Mouse (Mus musculus) gastrocnemius, postnatal 10 days (tissue): ENCODE data around the gene Mtx1. TPM values are rescaled to one million over a fixed set of nuclear protein-coding genes. Genes with fewer than 3 reads are reported as not detected.

ENCODE experiments used
- DNase-seq: peaks from one replicate; pipeline ENCODE4 v3.0.0; 2021; ENCODE audit warnings: mixed read lengths
- long read RNA-seq, 2 experiments: library from polyadenylated mRNA; stranded (forward); transcript quantifications; one replicate each; pipeline ENCODE4 v2.0.0; 2021
- total RNA-seq, 2 experiments: library from RNA; stranded (reverse); gene quantifications; 2 replicates each; pipeline ENCODE4 v1.2.3; 2021

The Mtx1 gene
- total RNA-seq, result 10 to 100 TPM; 55.2 to 57.3 TPM
- long read RNA-seq, experiment 1, transcript Mtx1-201 (8 exons, 1,617 nt), result major isoform, 16 of 26 reads
- long read RNA-seq, experiment 1, partial matches to known transcripts, result 5 of 26 reads
- long read RNA-seq, experiment 1, other reads (novel, unspliced or antisense), result 4 of 26 reads
- long read RNA-seq, experiment 2, transcript Mtx1-201 (8 exons, 1,617 nt), result major isoform, 13 of 19 reads
- long read RNA-seq, experiment 2, partial matches to known transcripts, result 3 of 19 reads
- long read RNA-seq, experiment 2, other reads (novel, unspliced or antisense), result 2 of 19 reads

DNA sequence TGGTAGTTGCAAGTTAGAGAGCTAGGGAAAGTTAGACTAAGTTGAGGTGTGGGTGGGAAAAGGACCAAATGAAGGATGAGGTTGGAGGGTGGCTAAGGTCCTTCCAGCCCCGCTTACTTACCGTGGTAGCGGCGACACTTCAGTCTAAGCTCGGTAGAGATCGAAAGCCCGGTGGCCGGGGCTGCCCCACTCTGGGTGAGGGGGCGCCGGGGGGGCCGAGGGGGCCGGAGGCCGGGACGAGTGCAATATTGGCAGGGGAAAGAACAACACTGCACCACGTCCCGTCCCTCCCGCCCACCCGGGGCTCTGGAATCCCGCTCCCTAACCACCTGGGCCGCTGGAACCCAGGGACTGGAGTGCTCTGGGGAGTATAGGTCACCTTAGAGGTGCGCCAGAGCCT lies at the start of gene Mtx1:
Gene Mtx1, minus strand, starts transcription at position 189 of the 400 bp plus-strand sequence.
- no peak for DNase-seq

DNA sequence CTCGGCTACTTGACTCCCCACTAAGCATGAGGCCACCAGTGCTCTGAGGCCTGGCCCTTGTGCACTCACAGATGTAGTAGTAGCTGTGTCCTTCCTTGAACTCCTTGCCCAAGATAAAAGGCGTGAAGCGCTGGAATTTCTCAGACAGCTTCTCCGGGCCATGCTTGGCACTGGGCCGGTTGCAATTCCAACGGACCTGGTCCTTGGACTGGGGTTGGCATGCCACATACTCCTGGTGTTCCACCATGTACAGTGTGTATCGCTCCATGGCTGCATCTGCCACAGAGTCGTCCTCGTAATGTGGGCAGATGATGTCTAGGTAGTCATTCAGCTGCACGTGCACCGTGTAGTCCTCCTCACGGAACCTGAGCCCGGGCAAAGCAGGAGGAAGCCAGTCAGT lies 49.2 kb upstream of the Mtx1 start:
- DNase-seq, result no peak

DNA sequence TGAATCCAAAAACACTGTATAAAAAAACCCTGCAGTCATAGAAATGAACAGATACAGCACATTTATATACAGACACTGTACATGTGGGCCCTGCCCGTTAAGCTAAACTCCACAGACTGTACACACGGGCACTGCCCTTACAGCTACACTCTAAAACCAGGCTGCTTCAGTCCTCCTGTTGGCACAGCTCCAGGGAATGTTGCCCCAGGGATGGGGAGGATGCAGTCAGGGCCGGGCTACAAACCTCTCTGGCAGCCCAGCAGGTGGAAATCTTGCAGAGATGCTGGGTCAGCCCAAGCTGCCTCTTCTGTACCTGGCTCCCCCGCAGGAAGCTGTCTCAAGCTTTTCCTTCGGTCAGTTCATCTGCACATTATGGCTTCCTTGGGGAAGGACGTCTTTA lies 44.9 kb upstream of the Mtx1 start:
- peak; percentile 29 for DNase-seq

DNA sequence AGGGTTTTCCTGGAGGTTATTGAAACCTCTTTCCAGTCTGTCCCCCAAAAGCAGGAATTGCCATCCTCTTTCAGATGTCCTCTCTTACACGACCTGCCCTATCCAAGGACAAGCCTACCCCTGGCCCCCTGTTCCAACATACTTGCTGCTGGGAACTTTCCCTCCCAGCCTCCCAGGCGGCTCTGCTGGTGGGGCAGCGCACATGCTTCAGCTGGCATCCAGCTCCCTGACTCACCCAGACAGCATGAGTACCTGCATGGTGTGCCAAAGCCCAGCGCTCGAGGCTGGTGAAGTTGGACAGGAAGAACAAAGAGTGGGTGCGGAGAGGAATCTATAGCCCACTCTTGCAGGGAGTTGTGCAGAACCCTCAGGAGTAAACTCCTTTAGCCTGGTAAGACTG lies 44.0 kb upstream of the Mtx1 start:
- peak; percentile 41 for DNase-seq

DNA sequence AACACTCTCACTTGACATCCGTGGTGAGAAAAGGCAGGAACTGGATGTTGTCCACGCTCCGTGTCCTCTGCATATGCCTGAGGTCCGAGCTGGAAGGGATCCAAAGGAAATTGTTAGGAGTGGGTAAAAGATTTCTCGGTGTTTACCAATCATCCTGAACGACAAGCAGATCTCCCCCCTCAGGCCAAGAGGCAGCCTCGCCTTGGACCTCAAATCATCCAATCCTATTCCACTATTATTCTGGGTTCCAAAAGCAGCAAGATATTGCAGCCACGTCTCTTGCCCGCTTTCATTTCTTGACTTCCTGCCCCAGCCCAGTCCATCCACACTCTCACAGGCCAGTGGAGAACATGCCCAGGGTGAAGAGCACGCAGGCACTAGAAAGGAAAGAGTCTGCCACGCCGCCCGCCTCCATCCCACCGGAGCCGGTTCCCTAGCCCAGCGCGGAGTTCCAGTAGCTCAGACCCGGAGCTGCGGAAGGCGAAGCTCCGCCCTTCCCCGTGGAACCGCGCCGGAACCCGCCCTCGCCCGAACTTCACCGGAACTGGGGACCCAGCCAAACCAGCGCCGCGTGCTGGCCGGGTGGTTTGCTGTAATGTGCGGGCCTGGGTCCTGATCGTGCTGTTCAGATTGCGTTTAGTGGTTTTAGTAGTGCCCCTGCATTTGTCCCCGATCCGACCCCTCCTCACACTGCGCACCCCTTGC lies 43.3 kb upstream of the Mtx1 start, which contains the start of gene Slc50a1:
Gene Slc50a1, minus strand, starts transcription at position 520 of the 705 bp plus-strand sequence.
- peak; percentile 94 for DNase-seq

DNA sequence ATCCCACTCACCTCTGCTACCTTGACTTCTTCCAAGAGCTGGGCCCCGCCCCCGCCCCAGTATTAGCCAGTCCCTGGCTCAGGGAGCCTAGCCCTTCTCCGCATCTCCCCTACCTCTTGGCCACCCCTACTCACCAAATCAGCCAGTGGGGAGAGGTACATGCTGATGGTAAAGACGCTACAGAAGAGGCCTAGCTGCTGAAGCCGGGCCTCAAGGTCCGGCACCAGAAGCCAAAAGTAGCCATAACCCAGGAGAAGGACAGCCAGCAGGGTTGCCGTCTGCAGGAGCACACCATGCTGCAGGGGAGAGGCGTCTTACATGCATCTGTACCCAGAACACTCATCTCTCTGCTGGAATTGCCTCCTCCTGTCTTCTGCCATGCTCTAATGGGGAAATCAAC lies 42.0 kb upstream of the Mtx1 start:
- no peak for DNase-seq

DNA sequence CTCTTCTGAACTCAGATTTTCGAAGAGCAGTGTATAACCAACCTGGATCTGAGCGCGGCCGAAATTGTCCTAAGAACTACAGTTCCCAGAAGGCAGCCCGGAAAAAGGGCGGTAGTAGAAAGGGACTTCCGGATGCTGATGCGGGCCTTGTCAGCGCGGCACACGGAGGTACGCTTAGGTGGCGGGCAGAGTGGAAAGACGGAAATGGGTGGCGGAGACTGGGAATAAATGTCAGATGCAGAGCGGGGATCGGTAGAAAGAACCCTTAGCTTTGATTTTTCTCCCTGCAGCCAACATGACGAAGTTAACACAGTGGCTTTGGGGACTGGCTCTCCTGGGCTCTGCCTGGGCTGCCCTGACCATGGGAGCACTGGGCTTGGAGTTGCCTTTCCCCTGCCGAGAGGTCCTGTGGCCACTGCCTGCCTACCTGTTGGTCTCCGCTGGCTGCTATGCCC lies 39.6 kb upstream of the Mtx1 start:
- peak; percentile 67 for DNase-seq

DNA sequence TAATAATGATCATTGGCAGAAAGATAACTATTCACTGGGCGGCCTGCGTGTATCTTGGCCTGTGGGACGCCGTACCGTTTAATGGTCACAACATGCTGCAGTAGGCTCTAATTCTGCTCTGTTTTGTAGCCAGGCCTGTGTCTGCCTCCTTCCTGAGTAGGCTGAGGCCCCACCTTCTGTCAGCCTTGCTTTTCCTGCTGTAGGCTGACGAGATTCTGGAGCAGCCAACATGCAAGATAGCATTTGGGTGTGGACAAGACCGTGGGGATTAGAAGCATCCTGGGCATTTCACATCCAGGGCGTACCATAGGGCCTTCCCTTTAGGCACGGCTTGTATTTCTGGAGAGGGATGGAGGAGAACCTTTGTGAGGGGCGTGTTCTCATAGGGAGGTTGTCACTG lies 35.5 kb upstream of the Mtx1 start:
- DNase-seq, result no peak

DNA sequence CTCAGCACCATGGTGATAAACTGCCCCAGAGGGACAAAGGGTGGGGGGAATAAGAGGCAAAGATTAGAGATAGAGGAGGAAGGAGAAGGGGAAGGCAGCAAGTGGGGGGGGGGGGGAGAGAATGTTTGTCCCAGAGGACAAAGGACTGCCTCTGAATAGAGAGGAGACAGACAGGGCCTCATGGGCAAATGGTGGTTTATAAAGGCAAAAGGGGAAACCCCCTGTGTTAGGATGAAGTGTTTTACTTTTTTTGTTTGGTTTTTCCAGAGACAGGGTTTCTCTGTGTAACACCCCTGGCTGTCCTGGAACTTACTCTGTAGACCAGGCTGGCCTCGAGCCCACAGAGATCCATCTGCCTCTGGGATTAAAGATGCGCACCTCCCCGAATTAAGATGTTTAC lies 33.3 kb upstream of the Mtx1 start:
- DNase-seq, result no peak

DNA sequence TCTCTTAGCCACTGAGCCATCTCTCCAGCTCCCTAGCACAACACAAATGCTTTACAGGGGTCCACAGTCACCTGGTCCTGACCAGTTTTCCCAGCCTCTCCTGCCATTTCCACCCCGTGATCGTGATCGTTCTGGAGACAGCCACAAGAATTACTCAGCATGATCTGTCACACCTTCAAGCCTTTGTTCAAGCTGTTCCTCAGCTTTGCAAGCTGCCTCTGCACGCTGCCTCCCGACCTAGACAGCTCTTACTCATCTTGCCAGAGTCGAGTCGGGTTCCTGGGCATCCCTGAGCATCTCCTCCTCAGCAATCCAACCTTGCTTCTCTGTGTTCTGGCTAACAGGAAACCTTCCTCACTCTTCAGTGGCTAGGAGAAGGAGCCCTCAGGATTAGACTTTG lies 32.2 kb upstream of the Mtx1 start, which contains the start of gene Dpm3:
Gene Dpm3, plus strand, starts transcription at position 283 of the 400 bp plus-strand sequence.
- DNase-seq, result no peak

DNA sequence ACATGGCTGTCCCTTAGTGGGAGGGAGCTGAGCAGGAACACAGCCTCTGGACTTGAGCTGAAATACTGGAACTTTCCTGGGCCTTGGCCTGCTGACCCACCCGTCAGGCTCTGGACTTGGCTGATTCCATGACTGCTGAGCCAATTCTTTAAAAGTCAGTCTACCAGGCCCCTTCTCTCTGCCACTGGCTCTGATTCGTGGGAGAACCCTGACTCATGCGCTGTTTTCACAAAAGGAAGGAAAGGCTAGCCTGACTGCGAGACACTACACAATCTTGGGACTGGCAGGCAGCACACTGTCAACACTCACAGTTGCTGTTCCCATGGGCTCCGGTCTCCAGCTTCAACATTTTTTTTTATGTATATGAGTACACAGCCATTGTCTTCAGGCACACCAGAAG lies 29.3 kb upstream of the Mtx1 start:
- no peak for DNase-seq

DNA sequence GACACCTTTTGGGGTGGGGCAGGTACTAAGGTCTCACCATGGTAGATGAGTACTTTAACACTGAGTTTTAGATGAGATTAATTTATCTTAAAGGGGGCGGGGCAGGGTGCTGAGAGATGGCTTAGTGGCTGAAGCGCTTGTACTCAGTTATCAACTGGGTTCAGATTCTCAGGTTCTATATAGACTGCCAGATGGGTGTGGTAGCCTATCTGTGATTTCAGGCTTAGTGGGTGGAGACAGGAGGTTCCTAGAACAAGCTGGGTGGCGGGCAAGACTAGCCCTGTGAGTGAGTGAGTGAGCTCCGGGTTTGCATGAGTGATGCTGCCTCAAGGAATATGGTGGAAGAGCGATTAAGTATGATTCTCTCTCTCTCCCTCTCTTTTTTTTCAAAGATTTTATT lies 28.1 kb upstream of the Mtx1 start:
- no peak for DNase-seq

DNA sequence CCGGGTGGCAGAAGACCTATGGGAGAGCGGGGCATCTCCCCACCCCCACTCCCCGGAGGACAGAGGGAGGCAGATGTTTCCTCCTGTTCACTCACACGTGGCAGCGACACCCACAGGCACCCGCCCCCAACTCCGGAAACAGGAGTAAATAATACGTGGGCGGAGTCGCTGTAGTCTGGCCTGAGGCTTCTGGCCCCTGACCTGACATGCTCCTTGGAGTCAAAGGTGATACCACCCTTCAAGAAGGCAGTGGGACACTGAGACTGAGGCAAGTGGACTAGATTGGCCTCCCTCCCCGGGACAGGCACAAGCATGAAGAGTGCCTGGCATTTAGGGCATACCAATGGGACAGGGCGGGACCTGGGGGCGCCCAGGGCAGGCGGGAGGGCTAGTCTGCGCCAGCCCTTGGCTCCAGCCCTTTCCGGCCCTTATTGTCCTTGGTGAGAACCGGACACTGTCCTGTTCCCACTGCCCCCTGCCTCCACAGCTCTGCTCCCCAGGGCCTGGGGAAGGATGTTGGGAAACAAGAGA lies 24.5 kb upstream of the Mtx1 start:
- DNase-seq, result no peak

DNA sequence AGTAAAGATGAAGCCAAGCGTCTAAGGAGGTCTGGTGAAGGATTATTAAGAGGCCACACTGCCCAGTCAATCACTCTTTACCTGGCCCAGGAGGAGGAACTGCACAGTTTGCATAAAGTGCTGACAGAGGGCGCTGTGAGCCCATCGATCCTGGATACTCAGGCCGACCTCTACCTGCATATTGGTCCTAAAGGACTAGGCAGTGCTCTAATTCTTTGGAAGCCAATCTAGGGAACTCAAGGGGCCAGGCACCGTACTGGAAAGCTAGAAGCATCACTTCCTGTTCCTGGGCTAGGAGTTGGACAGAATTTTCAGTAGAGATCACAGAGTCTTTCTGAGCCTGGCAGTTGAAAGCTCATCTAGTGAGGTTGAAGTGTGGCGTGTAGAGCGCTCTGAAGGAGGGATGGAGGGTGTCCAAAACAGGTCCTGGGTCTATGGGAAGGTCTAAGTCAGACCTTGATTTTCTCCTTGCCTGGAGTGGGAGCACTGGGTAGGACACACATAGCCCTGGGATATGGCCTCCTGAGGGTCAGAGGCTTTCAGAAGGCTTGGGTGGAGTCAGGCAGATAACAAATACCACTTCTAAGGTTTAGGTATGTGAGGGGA lies 23.6 kb upstream of the Mtx1 start:
- DNase-seq, result no peak

DNA sequence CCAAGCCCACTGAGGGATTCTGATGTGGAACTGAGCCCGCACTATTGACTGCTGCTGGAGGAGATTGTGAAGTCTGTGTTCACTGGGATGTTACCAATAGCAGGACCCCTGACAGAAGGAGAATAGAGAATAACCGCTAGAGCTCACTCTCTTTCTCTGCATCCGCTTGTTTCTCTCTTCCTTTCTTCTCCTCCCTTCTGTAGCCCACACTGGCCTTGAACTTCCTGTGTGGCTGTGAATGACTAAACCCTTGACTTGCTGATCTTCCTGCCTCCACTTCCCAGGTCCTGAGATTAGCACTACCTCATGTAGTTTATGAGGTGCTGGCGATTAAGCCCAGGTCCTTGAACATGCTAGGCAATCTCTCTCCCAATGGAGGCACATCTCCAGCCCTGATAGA lies 20.6 kb upstream of the Mtx1 start:
- DNase-seq, result no peak

DNA sequence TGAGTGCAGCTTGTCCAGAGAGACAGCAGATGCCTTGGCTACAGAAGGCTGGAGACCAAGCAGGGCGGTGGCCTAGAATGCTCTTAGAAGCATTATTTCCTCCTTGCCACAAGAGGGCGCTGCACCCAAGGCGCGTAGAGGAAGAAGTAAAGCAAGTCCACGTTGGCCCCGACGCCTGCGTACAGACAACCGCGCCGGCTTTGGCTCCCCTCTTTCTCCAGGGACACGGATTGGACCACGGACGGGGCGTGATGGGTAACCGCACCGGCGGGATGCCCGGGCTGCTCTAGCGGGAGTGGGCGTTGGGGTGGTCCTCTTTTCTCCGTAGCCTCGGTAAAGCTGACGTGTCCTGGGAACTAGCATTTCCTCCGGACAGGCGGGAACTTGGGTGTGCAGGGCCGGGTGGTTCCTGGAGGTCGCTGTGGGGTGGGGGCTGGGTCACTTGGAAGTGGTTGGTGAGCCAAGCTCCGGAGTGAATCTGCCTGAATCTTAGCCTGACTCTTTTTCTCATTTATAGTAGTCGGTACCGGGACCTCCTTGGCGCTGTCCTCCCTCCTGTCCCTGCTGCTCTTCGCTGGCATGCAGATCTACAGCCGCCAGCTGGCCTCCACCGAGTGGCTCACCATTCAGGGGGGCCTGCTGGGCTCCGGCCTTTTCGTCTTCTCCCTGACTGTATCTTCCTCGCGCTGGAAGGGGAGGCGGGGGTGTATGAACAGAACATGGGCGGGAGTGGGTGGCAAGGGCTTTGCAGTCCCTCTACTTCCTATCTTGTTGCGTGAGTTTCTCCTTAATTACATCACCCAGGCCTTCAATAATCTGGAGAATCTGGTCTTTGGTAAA lies 19.6 kb upstream of the Mtx1 start, which contains the start of gene Trim46:
Gene Trim46, minus strand, starts transcription at position 49 of the 840 bp plus-strand sequence.
- peak; percentile 87 for DNase-seq

DNA sequence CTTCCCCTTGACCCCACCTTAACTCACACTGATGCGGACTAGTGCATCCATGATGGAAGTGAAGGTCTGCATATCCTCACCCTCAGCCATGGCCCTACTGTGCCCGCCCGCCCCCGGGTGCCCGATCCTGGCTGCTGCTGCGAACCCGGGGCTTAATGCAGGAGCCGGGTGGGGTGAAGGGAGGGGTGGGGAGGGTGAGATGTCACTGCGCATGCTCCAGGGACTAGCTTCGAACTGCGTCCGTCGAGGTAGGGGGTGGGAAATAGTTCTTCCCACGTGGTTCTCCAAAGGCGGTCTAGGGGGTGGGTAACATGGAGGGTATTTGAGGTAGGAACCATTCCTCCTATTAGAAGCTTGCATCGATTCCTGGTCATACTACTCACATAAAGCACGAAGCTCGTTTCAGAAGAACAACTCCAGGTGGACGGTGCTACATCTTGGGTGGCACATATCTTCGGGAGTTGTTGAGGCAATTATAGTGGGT lies 18.8 kb upstream of the Mtx1 start, which contains the start of gene Krtcap2:
Gene Krtcap2, plus strand, starts transcription at position 279 of the 484 bp plus-strand sequence.
- no peak for DNase-seq

DNA sequence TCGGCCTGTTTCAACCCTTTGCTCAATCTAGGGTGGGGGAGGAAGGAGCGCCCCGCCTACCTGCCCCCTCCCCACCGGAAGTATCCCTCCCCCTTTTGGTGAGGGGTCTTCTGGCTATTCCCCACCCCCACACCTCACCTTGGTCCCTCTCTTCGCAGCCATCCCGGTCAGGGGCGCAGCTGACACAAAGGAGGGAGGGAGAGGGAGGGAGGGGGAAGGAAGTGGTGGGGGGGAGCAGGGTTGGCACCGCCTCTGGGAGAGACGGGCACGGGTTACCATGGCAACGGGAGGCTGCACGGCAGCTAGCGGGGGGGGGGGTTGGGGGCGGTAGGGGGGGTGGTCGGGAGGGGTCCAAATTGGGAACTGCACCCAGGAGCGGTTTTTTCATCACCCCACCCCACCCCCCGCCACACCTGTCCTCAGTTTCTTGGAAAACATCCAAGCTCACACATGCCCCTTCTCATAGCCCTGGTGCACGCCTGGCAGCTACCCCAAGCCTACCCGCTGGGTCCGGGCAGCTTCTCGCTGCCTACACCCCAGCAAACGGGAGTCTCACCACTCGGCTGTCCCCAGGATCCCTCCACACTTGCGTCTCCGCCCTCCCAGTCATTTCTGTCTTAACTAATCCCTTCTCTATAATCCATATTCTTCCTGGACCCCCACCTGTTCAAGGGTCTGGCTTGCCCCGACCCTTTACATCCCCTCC lies 18.2 kb upstream of the Mtx1 start:
- no peak for DNase-seq

DNA sequence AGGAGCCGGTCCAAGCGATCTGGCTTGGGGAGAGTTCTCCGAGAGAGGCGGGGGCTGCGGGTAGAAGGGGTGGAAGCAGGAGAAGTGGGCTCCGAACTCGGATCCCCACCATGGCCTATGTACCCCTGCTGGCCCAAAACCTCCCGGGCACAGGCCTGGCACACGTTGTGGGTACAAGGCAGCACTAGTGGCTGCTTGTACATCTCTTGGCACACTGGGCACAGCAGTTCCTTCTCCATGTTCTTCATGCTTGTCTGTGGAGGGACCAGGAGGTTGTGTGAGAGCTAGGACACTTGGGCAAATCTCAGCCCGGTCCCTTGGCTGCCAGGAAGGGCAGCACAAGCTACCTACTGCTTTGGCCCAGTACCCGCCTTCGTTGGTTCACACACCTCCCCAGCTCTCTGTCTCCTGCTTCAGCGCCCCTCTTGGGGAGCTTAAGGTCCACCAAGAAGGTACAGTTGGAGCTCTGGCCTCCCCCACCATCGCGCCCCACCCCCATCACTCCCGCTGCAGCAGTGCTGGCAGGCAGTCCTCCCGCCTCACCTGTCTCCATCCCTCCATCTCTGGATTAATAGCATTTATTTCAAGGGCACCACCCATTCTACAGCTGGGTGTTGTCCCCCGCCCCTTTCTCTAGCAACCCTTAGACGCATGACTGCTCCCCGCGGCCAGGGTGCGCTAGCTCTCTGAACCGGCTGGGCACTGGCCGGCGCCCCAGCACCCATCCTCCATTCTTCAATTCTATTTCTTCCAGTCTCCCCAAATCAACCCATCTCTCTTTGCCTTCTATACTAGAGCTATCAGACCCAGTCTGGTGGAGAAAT lies 17.5 kb upstream of the Mtx1 start:
- no peak for DNase-seq

DNA sequence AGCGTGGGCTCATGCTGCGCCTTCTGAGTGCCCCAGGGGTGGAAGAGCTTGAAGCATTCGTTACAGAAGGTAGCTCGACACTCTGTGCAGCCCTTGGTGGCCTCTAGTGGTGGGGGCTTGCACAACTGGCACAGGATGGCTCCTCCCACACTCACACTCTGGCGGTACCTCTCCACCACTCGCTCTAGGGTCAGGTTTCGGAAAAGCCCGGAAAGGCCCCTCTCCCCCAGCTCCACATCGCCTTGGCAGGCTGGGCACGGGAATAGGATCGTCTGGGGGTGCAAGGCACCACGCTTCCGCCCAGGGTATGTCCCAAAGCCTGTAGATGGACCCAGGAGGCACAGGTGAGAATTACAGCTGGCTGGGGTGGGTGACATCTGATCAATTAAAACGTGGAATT lies 16.7 kb upstream of the Mtx1 start:
- DNase-seq, result no peak
